Mouse (Mus musculus) forebrain, postnatal 0 days (tissue): ENCODE measurements around the gene Slc27a5. TPM values are rescaled to one million over a fixed set of nuclear protein-coding genes. Genes with fewer than 3 reads are reported as not detected.

Experiments used
- ATAC-seq: fragments of 200-750 bp; cut with Nextera tagmentation; 2 replicates; pipeline ENCODE4 v1.8.0; 2017; ENCODE audit warnings: mild to moderate bottlenecking, moderate library complexity
- DNase-seq: peaks from one replicate; pipeline ENCODE4 v3.0.0-alpha.2; 2015
- H3K27ac ChIP-seq: fragments of 300-500 bp; sonication (generic); 2 replicates; pipeline ENCODE4 v1.5.1; 2014; ENCODE audit warnings: low read depth, mild to moderate bottlenecking, antibody characterized with exemption, low read length, moderate library complexity, mixed read lengths
- H3K27me3 ChIP-seq: fragments of 300-500 bp; sonication (generic); 2 replicates; pipeline ENCODE4 v1.6.1; 2014; ENCODE audit warnings: mild to moderate bottlenecking, low read length, mixed read lengths; ENCODE audit not compliant: insufficient read depth
- H3K36me3 ChIP-seq: fragments of 300-500 bp; sonication (generic); 2 replicates; pipeline ENCODE4 v1.6.1; 2014; ENCODE audit warnings: mild to moderate bottlenecking, moderate library complexity; ENCODE audit not compliant: insufficient read depth
- H3K4me1 ChIP-seq: fragments of 300-500 bp; sonication (generic); 2 replicates; pipeline ENCODE4 v1.6.1; 2014; ENCODE audit warnings: antibody characterized with exemption; ENCODE audit not compliant: insufficient read depth
- H3K4me2 ChIP-seq: fragments of 300-500 bp; sonication (generic); 2 replicates; pipeline ENCODE4 v1.6.1; 2014; ENCODE audit warnings: low read depth, mild to moderate bottlenecking, moderate library complexity
- H3K4me3 ChIP-seq: fragments of 300-500 bp; sonication (generic); 2 replicates; pipeline ENCODE4 v1.5.1; 2014; ENCODE audit warnings: low read depth, low read length, mixed read lengths
- H3K9ac ChIP-seq: fragments of 300-500 bp; sonication (generic); 2 replicates; pipeline ENCODE4 v1.6.1; 2014; ENCODE audit warnings: mild to moderate bottlenecking
- H3K9me3 ChIP-seq: fragments of 300-500 bp; sonication (generic); 2 replicates; pipeline ENCODE4 v1.6.1; 2016; ENCODE audit warnings: low read length
- CTCF ChIP-seq: sonication (generic); IDR thresholded peaks from 2 replicates; pipeline ENCODE4 v1.5.1; 2016; ENCODE audit warnings: antibody characterized with exemption, control low read depth, low read depth
- WGBS: fragments of 180-500 bp; shearing (Covaris S2); extraction: QIAGEN DNeasy Blood & Tissue Kit; methylation state at CpG from one replicate; pipeline ENCODE4 v1.1.7; 2014; 5-methylcytosine and 5-hydroxymethylcytosine counted together
- polyA plus RNA-seq: library from polyadenylated mRNA; unstranded; fragments of >200 nt; fragmentation: Nextera tagmentation; extraction: Ambion mirVana; gene quantifications from 2 replicates; pipeline ENCODE4 v1.2.1, GENCODE M21; 2015
- total RNA-seq: library from RNA; depleted of rRNA; stranded (reverse); fragments of >200 nt; gene quantifications from 2 replicates; pipeline ENCODE4 v1.2.3, GENCODE M21; 2014

Gene Slc27a5
- total and polyA plus RNA-seq, 2 experiments from 2014 or later = 0.18 to 0.43 TPM

- Histone ChIP-seq H3K4me1 (peaks cover 13% of the 10 kb centered on the region; the same call in 1 of the 2 replicates), H3K36me3 (0 out of 2 replicates have a peak, but pooled peaks cover 3% of the 10 kb centered on the region), H3K9ac (peak within 1 kb of the TSS; percentile 60), H3K4me3 (peak within 1 kb of the TSS; percentile 50), H3K9me3 (no peaks in the 10 kb centered on the region), H3K4me2 (peak within 1 kb of the TSS; percentile 60), H3K27ac (peak within 1 kb of the TSS; percentile 86), H3K27me3 (no peaks in the 10 kb centered on the region)
- peak; percentile 97 for ATAC-seq
- DNase-seq = peak; percentile 99
- 1% methylated on average over 49 of the region's 49 CpGs for WGBS
- TF ChIP-seq CTCF = no peak
These were observed 20.2 kb downstream of the Slc27a5 start, which contains the start of gene Zfp446 for GRCm38 (mm10) chr7:12977682-12978389. Gene Zfp446 (plus strand): TSS chr7:12977848.

- H3K4me2 ChIP-seq = no peak overlapping the region
- no peak for ATAC-seq
- DNase-seq = no peak
- peaks cover 32% of the 10 kb centered on the region for H3K36me3 ChIP-seq
- peaks cover 10% of the 10 kb centered on the region for H3K4me1 ChIP-seq
- no peak overlapping the region for H3K27ac ChIP-seq
- H3K27me3 ChIP-seq = no peaks in the 10 kb centered on the region
- TF ChIP-seq CTCF = no peak
- no peak overlapping the region for H3K9ac ChIP-seq
- no peaks in the 10 kb centered on the region for H3K9me3 ChIP-seq
- WGBS = 96% methylated on average over 25 of the region's 25 CpGs
- no peak overlapping the region for H3K4me3 ChIP-seq
These were observed 27.1 kb downstream of the Slc27a5 start for GRCm38 (mm10) chr7:12970906-12971305.

DNA sequence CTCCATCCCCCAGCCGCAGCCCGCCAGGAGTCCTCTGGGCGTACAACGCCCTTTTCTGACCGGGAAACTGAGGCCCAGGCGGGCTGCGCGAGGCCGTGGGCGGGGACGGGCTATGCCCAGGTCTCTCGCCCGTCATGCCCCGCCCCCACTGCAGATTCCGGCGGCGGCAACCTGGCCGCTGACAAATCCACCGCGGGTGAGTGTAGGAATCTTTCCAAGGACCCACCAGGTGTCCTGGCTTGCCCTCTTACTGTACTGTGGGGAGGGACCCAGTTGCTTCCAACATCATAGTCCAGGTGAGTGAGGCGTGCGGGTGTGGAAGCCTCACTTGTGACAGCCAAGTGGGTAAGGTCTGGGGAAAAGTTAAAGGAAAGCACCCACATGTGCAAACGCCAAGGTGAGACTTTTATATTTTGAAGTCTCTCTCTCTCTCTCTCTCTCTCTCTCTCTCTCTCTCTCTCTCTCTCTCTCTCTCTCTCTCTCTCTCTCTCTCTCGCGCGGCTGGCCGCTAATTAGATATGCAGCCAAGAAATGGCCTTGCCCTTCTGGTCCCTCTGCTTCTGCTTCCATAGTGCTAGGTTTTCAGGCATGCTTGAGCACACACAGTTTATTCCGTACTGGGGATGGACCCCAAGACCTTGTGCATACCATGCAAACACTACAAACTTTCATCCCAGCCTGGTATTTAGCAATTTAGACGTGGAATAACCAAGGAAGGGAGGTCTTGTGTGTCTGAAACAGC is 31.7 kb downstream of the Slc27a5 start:
- under 1% methylated on average over 29 of the region's 29 CpGs for WGBS
- Histone ChIP-seq H3K27ac (peak overlapping the region; percentile 86), H3K4me3 (peak overlapping the region; percentile 92), H3K36me3 (peaks cover 24% of the 10 kb centered on the region), H3K9ac (peak overlapping the region; percentile 93), H3K27me3 (no peaks in the 10 kb centered on the region), H3K4me2 (peak overlapping the region; percentile 95), H3K9me3 (no peaks in the 10 kb centered on the region), H3K4me1 (peaks cover 10% of the 10 kb centered on the region)
- TF ChIP-seq CTCF = no peak
- DNase-seq (no peak), ATAC-seq (peak; percentile 21)

GRCm38 (mm10) chr7:12965678-12966091 is 32.3 kb downstream of the Slc27a5 start, which contains the start of gene Zfp324:
Gene Zfp324 (plus strand): TSS chr7:12965838.
- H3K4me2 ChIP-seq = peak within 1 kb of the TSS; percentile 95
- H3K27me3 ChIP-seq = no peaks in the 10 kb centered on the region
- H3K4me1 ChIP-seq = peaks cover 10% of the 10 kb centered on the region
- under 1% methylated on average over 23 of the region's 23 CpGs for WGBS
- TF ChIP-seq CTCF = no peak
- peak; percentile 93 for ATAC-seq
- H3K9ac ChIP-seq = peak within 1 kb of the TSS; percentile 93
- H3K36me3 ChIP-seq = peaks cover 18% of the 10 kb centered on the region
- H3K4me3 ChIP-seq = peak within 1 kb of the TSS; percentile 92
- no peaks in the 10 kb centered on the region for H3K9me3 ChIP-seq
- H3K27ac ChIP-seq = peak within 1 kb of the TSS; percentile 86
- DNase-seq = peak; percentile 93

- peak; percentile 80 for ATAC-seq
- 1% methylated on average over 29 of the region's 29 CpGs for WGBS
- no peak for TF ChIP-seq CTCF
- Histone ChIP-seq H3K4me3 (peak overlapping the region; percentile 52), H3K36me3 (no peaks in the 10 kb centered on the region), H3K9ac (peak overlapping the region; percentile 62), H3K27me3 (no peaks in the 10 kb centered on the region), H3K27ac (peak overlapping the region; percentile 89), H3K9me3 (no peaks in the 10 kb centered on the region), H3K4me2 (peak overlapping the region; percentile 64), H3K4me1 (peaks cover under 1% of the 10 kb centered on the region; the same call in 1 of the 2 replicates)
- DNase-seq = peak; percentile 90
These were observed 36.4 kb downstream of the Slc27a5 start for GRCm38 (mm10) chr7:12961511-12962141.

- Histone ChIP-seq H3K4me2 (no peak overlapping the region), H3K9me3 (no peaks in the 10 kb centered on the region), H3K9ac (no peak overlapping the region), H3K27ac (no peak overlapping the region), H3K4me3 (no peak overlapping the region), H3K36me3 (no peaks in the 10 kb centered on the region), H3K4me1 (no peaks in the 10 kb centered on the region), H3K27me3 (no peaks in the 10 kb centered on the region)
- DNase-seq = no peak
- 8% methylated on average over 4 of the region's 4 CpGs for WGBS
- no peak for ATAC-seq
- no peak for TF ChIP-seq CTCF
These were observed 38.3 kb downstream of the Slc27a5 start for GRCm38 (mm10) chr7:12959718-12960117.
